Mouse (Mus musculus) forebrain, embryonic 15.5 days (tissue): ENCODE measurements around the gene Rbm19. TPM values are rescaled to one million over a fixed set of nuclear protein-coding genes. Genes with fewer than 3 reads are reported as not detected.

Experiments used
- ATAC-seq: fragments of 200-750 bp; cut with Nextera tagmentation; replicated peaks from 2 replicates; pipeline ENCODE4 v1.8.0; 2017; ENCODE audit warnings: mild to moderate bottlenecking, moderate TSS enrichment, moderate library complexity
- H3K27ac ChIP-seq: fragments of 300-500 bp; sonication (generic); replicated peaks from 2 replicates; pipeline ENCODE4 v1.5.1; 2015; ENCODE audit warnings: mild to moderate bottlenecking, inconsistent platforms
- H3K27me3 ChIP-seq: fragments of 300-500 bp; sonication (generic); 2 replicates; pipeline ENCODE4 v1.6.1; 2015; ENCODE audit warnings: inconsistent platforms
- H3K36me3 ChIP-seq: fragments of 300-500 bp; sonication (generic); 2 replicates; pipeline ENCODE4 v1.6.1; 2015; ENCODE audit warnings: mild to moderate bottlenecking, inconsistent platforms
- H3K4me1 ChIP-seq: fragments of 300-500 bp; sonication (generic); 2 replicates; pipeline ENCODE4 v1.6.1; 2015; ENCODE audit warnings: inconsistent platforms
- H3K4me2 ChIP-seq: fragments of 300-500 bp; sonication (generic); replicated peaks from 2 replicates; pipeline ENCODE4 v1.6.1; 2015; ENCODE audit warnings: mild to moderate bottlenecking, inconsistent platforms
- H3K4me3 ChIP-seq: fragments of 300-500 bp; sonication (generic); 2 replicates; pipeline ENCODE4 v1.5.1; 2015; ENCODE audit warnings: mild to moderate bottlenecking, inconsistent platforms
- H3K9ac ChIP-seq: fragments of 300-500 bp; sonication (generic); replicated peaks from 2 replicates; pipeline ENCODE4 v1.6.1; 2015; ENCODE audit warnings: mild to moderate bottlenecking, inconsistent platforms
- H3K9me3 ChIP-seq: fragments of 300-500 bp; sonication (generic); 2 replicates; pipeline ENCODE4 v1.6.1; 2016; ENCODE audit warnings: inconsistent platforms
- WGBS: fragments of 180-500 bp; shearing (Covaris S2); methylation state at CpG from one replicate; pipeline ENCODE4 v1.1.7; 2015; ENCODE audit warnings: mixed read lengths; 5-methylcytosine and 5-hydroxymethylcytosine counted together
- polyA plus RNA-seq: library from polyadenylated mRNA; unstranded; fragments of >200 nt; fragmentation: Nextera tagmentation; extraction: Ambion mirVana; gene quantifications from 2 replicates; pipeline ENCODE4 v1.2.1, GENCODE M21; 2015

The Rbm19 gene
- polyA plus RNA-seq, 1 experiment from 2014 or later = 15.2 TPM

- H3K4me3 ChIP-seq = no peak overlapping the region
- H3K27me3 ChIP-seq = no peaks in the 10 kb centered on the region
- H3K27ac ChIP-seq = no peak overlapping the region
- peaks cover 23% of the 10 kb centered on the region for H3K4me1 ChIP-seq
- no peak for ATAC-seq
- H3K9ac ChIP-seq = no peak overlapping the region
- no peaks in the 10 kb centered on the region for H3K36me3 ChIP-seq
- H3K4me2 ChIP-seq = no peak overlapping the region
- no peaks in the 10 kb centered on the region for H3K9me3 ChIP-seq
- WGBS = 79% methylated on average over 3 of the region's 3 CpGs
Measured at GRCm38 (mm10) chr5:120214511-120214910, 98.2 kb downstream of the Rbm19 start.

GRCm38 (mm10) chr5:120221216-120221615, 105.0 kb downstream of the Rbm19 start:
- no peak for ATAC-seq
- WGBS = 11% methylated on average over 4 of the region's 4 CpGs
- no peak overlapping the region for H3K4me2 ChIP-seq
- H3K27ac ChIP-seq = no peak overlapping the region
- H3K36me3 ChIP-seq = no peaks in the 10 kb centered on the region
- H3K27me3 ChIP-seq = no peaks in the 10 kb centered on the region
- peaks cover 12% of the 10 kb centered on the region for H3K4me1 ChIP-seq
- H3K9me3 ChIP-seq = no peaks in the 10 kb centered on the region
- H3K4me3 ChIP-seq = no peak overlapping the region
- no peak overlapping the region for H3K9ac ChIP-seq

GRCm38 (mm10) chr5:120225383-120225782, 109.1 kb downstream of the Rbm19 start:
- Histone ChIP-seq H3K27ac (peak overlapping the region; percentile 40; the same call in 1 of the 2 replicates), H3K4me3 (no peak overlapping the region), H3K27me3 (no peaks in the 10 kb centered on the region), H3K4me2 (no peak overlapping the region), H3K4me1 (peaks cover 17% of the 10 kb centered on the region), H3K9me3 (no peaks in the 10 kb centered on the region), H3K9ac (no peak overlapping the region), H3K36me3 (no peaks in the 10 kb centered on the region)
- WGBS = 23% methylated on average over 14 of the region's 14 CpGs
- no peak for ATAC-seq

- no peak for ATAC-seq
- H3K27me3 ChIP-seq = no peaks in the 10 kb centered on the region
Measured at GRCm38 (mm10) chr5:120228613-120229409, 112.5 kb downstream of the Rbm19 start.

GRCm38 (mm10) chr5:120231435-120232147, 115.3 kb downstream of the Rbm19 start:
- Histone ChIP-seq H3K9ac (peak overlapping the region; percentile 24), H3K4me2 (peak overlapping the region; percentile 45), H3K4me1 (peaks cover 45% of the 10 kb centered on the region), H3K9me3 (no peaks in the 10 kb centered on the region), H3K27ac (peak overlapping the region; percentile 96), H3K27me3 (no peaks in the 10 kb centered on the region), H3K36me3 (no peaks in the 10 kb centered on the region), H3K4me3 (peak overlapping the region; percentile 17; the same call in 1 of the 2 replicates)
- 7% methylated on average over 25 of the region's 25 CpGs for WGBS
- peak; percentile 51 for ATAC-seq

More at GRCm38 (mm10) chr5:120228613-120229409, 112.5 kb downstream of the Rbm19 start:
- H3K4me3 ChIP-seq = no peak overlapping the region
- no peak overlapping the region for H3K27ac ChIP-seq
- H3K4me2 ChIP-seq = no peak overlapping the region
- no peak overlapping the region for H3K9ac ChIP-seq
- no peaks in the 10 kb centered on the region for H3K9me3 ChIP-seq
- peaks cover 38% of the 10 kb centered on the region for H3K4me1 ChIP-seq
- H3K36me3 ChIP-seq = no peaks in the 10 kb centered on the region
- WGBS = 55% methylated on average over 20 of the region's 20 CpGs

- peak; percentile 7; the same call in 1 of the 2 replicates for ATAC-seq
Measured at GRCm38 (mm10) chr5:120235147-120235546, 118.9 kb downstream of the Rbm19 start.

GRCm38 (mm10) chr5:120235571-120235970, 119.3 kb downstream of the Rbm19 start:
- Histone ChIP-seq H3K27me3 (no peaks in the 10 kb centered on the region), H3K9me3 (no peaks in the 10 kb centered on the region), H3K36me3 (no peaks in the 10 kb centered on the region), H3K4me2 (no peak overlapping the region; the same call in 1 of the 2 replicates), H3K27ac (peak overlapping the region; percentile 82), H3K9ac (no peak overlapping the region), H3K4me3 (no peak overlapping the region), H3K4me1 (peaks cover 36% of the 10 kb centered on the region)
- ATAC-seq = peak; percentile 35
- 23% methylated on average over 11 of the region's 11 CpGs for WGBS

More at GRCm38 (mm10) chr5:120235147-120235546, 118.9 kb downstream of the Rbm19 start:
- Histone ChIP-seq H3K4me1 (peaks cover 39% of the 10 kb centered on the region), H3K36me3 (no peaks in the 10 kb centered on the region), H3K4me2 (no peak overlapping the region; the same call in 1 of the 2 replicates), H3K9ac (no peak overlapping the region), H3K4me3 (no peak overlapping the region), H3K27me3 (no peaks in the 10 kb centered on the region), H3K27ac (peak overlapping the region; percentile 82), H3K9me3 (no peaks in the 10 kb centered on the region)
- WGBS = 50% methylated on average over 5 of the region's 5 CpGs

- Histone ChIP-seq H3K4me1 (peaks cover 14% of the 10 kb centered on the region), H3K4me2 (no peak overlapping the region), H3K9me3 (no peaks in the 10 kb centered on the region), H3K36me3 (no peaks in the 10 kb centered on the region), H3K4me3 (no peak overlapping the region), H3K27ac (no peak overlapping the region), H3K9ac (no peak overlapping the region), H3K27me3 (no peaks in the 10 kb centered on the region)
- no peak for ATAC-seq
- 91% methylated on average over 7 of the region's 7 CpGs for whole genome bisulfite sequencing
Measured at GRCm38 (mm10) chr5:120240071-120240470, 123.8 kb downstream of the Rbm19 start.

- no peaks in the 10 kb centered on the region for H3K9me3 ChIP-seq
- 88% methylated on average over 4 of the region's 5 CpGs for WGBS
- H3K9ac ChIP-seq = no peak overlapping the region
- H3K27me3 ChIP-seq = no peaks in the 10 kb centered on the region
- H3K36me3 ChIP-seq = no peaks in the 10 kb centered on the region
- ATAC-seq = no peak
- H3K4me2 ChIP-seq = no peak overlapping the region
- no peak overlapping the region for H3K4me3 ChIP-seq
- no peaks in the 10 kb centered on the region for H3K4me1 ChIP-seq
- H3K27ac ChIP-seq = no peak overlapping the region
Measured at GRCm38 (mm10) chr5:120245336-120245735, 129.1 kb downstream of the Rbm19 start.
